Mouse (Mus musculus): ENCODE data around the gene Gm7579. TPM values are rescaled to one million over a fixed set of nuclear protein-coding genes. Genes with fewer than 3 reads are reported as not detected.
"Not testable (repeated sequence)": the region's sequence is repeated elsewhere in the genome, so short reads cannot be mapped to it uniquely, and the experiment has no call there.

The Gm7579 gene
- polyA plus RNA-seq (2016; fragmentation: Nextera tagmentation; extraction: Ambion mirVana) = not detected in 2 replicates

DNA sequence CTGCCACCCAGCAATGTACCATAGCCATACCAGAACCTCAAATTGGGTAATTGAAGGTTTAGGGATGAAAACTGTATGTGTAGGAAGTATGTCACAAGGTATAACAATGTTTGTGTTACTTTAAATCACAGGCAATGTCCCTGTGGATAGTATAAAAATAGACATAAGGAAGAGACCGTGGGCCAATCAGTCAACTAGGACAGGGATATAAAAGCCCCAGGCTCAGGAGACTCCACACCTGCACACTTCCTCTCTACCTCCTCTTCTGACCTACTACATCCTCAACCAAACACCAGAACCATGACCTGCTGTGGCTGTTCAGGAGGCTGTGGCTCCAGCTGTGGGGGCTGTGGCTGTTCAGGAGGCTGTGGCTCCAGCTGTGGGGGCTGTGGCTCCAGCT lies at the start of gene Gm7579:
Gm7579 (plus strand) TSS at position 301 of the 400 bp plus-strand sequence.
- no peaks in the 10 kb centered on the region for H3K36me3 ChIP-seq
- 64% methylated on average over 1 of the region's 1 CpGs for WGBS
- H3K9me3 ChIP-seq (replicated peaks) = no peaks in the 10 kb centered on the region
- DNase-seq (ENCODE audit: low spot score) = no peak
- H3K4me1 ChIP-seq = no peaks in the 10 kb centered on the region
- no peaks in the 10 kb centered on the region for H3K27me3 ChIP-seq (ENCODE audit: low read depth, poor library complexity, severe bottlenecking)
- no peak within 1 kb of the TSS for H3K27ac ChIP-seq (replicated peaks)
- no peak within 1 kb of the TSS for H3K4me3 ChIP-seq

DNA sequence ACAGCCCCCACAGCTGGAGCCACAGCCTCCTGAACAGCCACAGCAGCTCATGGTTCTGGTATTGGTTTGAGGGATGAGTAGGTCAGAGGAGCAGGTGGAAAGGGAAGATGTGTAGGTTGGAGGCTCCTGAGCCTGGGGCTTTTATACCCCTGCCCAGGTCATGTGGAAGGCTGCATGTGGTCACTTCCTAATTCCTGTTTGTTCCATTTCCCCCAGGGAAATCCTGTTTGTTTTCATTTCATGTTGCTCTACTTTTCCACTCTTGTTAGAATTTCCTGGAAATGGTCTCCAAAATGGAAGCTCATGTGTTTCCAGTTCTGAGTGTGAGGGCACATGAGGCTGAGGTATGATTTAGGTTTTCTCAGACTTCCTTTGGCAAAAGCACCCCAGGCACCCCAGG lies 46.0 kb upstream of the Gm7579 start, which contains the start of gene Gm4553:
Gm4553 (minus strand) TSS at position 101 of the 400 bp plus-strand sequence.
- not testable (repeated sequence) for H3K36me3 ChIP-seq; H3K27ac ChIP-seq (replicated peaks); H3K9me3 ChIP-seq (replicated peaks); H3K4me3 ChIP-seq; H3K27me3 ChIP-seq (ENCODE audit: low read depth, poor library complexity, severe bottlenecking); DNase-seq (ENCODE audit: low spot score); H3K4me1 ChIP-seq

DNA sequence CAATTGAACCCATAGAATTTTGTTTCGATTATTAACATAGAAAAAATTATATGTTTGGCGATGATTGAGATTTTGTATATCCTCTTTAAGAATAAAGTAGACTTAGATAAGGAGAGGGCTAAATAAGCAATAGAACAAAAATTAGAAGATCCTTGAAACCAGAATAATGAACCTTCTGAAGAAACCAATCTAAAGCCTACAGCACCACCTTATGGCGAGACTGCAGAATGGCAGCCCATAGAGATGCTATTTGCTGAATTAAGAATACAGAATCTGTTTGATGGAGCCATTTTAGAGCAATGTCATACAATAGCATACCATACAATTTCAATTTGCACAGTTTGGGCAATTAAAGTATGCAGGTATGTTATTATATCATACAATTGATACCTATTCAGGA lies 41.8 kb upstream of the Gm7579 start:
- Histone ChIP-seq H3K27ac (replicated peaks) (no peak overlapping the region), H3K4me3 (no peak overlapping the region), H3K36me3 (no peaks in the 10 kb centered on the region), H3K4me1 (no peaks in the 10 kb centered on the region), H3K27me3 (ENCODE audit: low read depth, poor library complexity, severe bottlenecking) (no peaks in the 10 kb centered on the region), H3K9me3 (replicated peaks) (no peaks in the 10 kb centered on the region)
- DNase-seq (ENCODE audit: low spot score) = peak; percentile 10
- 44% methylated on average over 3 of the region's 3 CpGs for WGBS

DNA sequence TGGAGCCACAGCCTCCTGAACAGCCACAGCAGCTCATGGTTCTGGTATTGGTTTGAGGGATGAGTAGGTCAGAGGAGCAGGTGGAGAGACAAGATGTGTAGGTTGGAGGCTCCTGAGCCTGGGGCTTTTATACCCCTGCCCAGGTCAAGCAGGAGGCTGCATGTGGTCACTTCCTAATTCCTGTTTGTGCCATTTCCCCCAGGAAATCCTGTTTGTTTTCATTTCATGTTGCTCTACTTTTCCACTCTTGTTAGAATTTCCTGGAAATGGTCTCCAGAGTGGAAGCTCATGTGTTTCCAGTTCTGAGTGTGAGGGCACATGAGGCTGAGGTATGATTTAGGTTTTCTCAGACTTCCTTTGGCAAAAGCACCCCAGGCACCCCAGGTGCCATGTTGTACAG lies 35.8 kb upstream of the Gm7579 start, which contains the start of gene Krtap5-2:
Krtap5-2 (minus strand) TSS at position 101 of the 400 bp plus-strand sequence.
- not testable (repeated sequence) for H3K9me3 ChIP-seq (replicated peaks); H3K27me3 ChIP-seq (ENCODE audit: low read depth, poor library complexity, severe bottlenecking); H3K4me3 ChIP-seq; H3K27ac ChIP-seq (replicated peaks); H3K4me1 ChIP-seq; H3K36me3 ChIP-seq
- peak; percentile 1 for DNase-seq (ENCODE audit: low spot score)

DNA sequence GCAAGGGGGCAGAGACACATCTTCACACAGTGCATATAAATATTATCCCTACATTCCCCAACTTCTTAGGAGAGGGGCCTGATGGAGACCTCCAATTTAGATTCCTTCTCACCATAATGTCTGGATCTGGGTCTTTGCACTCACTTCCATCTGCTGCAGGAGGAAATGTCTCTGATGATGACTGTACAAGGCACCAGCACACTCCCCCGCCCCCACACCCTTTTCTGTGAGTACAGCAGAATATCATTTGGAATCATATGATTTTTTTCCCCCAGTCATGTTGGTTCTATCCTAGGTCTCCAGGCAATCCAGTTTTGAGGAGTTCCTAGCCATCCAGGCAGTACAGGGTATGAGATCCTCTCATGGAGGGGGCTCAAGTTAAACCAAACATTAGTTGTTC lies 33.0 kb upstream of the Gm7579 start:
- H3K36me3 ChIP-seq = no peaks in the 10 kb centered on the region
- H3K27me3 ChIP-seq (ENCODE audit: low read depth, poor library complexity, severe bottlenecking) = no peaks in the 10 kb centered on the region
- no peak overlapping the region for H3K27ac ChIP-seq (replicated peaks)
- 84% methylated on average over 1 of the region's 1 CpGs for WGBS
- H3K4me3 ChIP-seq = no peak overlapping the region
- H3K9me3 ChIP-seq (replicated peaks) = no peaks in the 10 kb centered on the region
- H3K4me1 ChIP-seq = no peaks in the 10 kb centered on the region
- DNase-seq (ENCODE audit: low spot score) = peak; percentile 7

DNA sequence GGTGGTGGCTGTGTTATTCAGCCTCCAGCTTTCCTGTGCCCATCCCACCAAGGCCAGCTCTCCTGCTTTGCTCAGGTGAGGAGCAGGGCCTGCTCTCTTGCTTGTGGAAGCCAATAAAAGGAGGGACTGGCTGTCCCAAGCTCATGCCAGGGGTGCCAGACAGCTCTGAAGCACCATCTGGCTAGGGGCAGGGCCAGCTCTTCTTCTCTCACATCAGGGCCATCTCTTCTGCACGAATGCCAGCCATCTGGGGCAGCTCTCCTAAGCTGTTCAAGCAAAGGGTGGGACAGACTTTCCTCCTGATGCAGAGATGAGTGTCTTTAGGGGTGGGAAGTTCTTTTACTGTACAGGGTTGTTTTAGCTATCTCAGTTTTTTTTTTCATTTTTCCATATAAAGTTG lies 30.6 kb upstream of the Gm7579 start:
- no peak for DNase-seq (ENCODE audit: low spot score)
- Histone ChIP-seq H3K4me3 (no peak overlapping the region), H3K36me3 (no peaks in the 10 kb centered on the region), H3K4me1 (no peaks in the 10 kb centered on the region), H3K27me3 (ENCODE audit: low read depth, poor library complexity, severe bottlenecking) (no peaks in the 10 kb centered on the region), H3K27ac (replicated peaks) (no peak overlapping the region), H3K9me3 (replicated peaks) (no peaks in the 10 kb centered on the region)
- WGBS = 57% methylated on average over 1 of the region's 1 CpGs

DNA sequence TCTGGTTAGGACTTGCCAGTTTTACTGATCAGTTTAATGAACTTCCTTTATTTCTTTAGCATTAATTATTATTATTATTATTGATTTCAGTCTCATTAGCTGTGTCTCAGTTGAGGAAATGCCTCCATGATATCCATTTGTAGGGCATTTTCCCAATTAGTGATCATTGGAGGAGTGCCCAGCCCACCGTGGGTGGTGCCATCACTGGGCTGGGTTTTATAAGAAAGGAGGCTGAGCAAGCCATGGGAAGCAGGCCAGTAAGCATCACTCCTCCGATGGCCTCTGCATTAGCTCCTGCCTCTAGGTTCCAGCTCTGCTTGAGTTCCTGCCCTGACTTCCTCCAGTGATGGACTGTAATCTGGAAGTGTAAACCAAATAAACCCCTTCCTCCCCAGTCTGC lies 23.5 kb upstream of the Gm7579 start:
- Histone ChIP-seq H3K36me3 (no peaks in the 10 kb centered on the region), H3K27ac (replicated peaks) (no peak overlapping the region), H3K27me3 (ENCODE audit: low read depth, poor library complexity, severe bottlenecking) (no peaks in the 10 kb centered on the region), H3K9me3 (replicated peaks) (no peaks in the 10 kb centered on the region), H3K4me1 (no peaks in the 10 kb centered on the region), H3K4me3 (no peak overlapping the region)
- WGBS = 85% methylated on average over 2 of the region's 2 CpGs
- no peak for DNase-seq (ENCODE audit: low spot score)

DNA sequence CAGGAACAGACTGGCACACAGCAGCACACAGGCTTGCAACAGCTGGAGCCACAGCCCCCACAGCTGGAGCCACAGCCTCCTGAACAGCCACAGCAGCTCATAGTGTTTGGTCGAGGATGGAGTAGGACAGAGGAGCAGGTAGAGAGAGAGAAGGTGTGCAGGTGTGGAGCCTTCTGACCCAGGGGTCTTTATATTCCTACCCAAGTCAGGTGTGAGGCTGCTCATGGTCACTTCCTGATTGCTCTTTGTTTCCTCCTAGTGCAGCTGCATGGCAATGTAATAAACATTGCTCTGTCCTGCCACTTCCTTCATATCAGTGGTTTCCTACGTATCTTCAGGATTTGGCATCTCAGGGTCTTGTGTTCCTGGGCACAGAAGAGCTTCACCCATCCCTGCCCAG lies 21.4 kb upstream of the Gm7579 start, which contains the start of gene Gm10153:
Gm10153 (minus strand) TSS at position 101 of the 400 bp plus-strand sequence.
- no peaks in the 10 kb centered on the region for H3K4me1 ChIP-seq
- 67% methylated on average over 2 of the region's 2 CpGs for WGBS
- H3K9me3 ChIP-seq (replicated peaks) = no peaks in the 10 kb centered on the region
- H3K4me3 ChIP-seq = no peak within 1 kb of the TSS
- no peak within 1 kb of the TSS for H3K27ac ChIP-seq (replicated peaks)
- no peaks in the 10 kb centered on the region for H3K27me3 ChIP-seq (ENCODE audit: low read depth, poor library complexity, severe bottlenecking)
- no peaks in the 10 kb centered on the region for H3K36me3 ChIP-seq
- no peak for DNase-seq (ENCODE audit: low spot score)

DNA sequence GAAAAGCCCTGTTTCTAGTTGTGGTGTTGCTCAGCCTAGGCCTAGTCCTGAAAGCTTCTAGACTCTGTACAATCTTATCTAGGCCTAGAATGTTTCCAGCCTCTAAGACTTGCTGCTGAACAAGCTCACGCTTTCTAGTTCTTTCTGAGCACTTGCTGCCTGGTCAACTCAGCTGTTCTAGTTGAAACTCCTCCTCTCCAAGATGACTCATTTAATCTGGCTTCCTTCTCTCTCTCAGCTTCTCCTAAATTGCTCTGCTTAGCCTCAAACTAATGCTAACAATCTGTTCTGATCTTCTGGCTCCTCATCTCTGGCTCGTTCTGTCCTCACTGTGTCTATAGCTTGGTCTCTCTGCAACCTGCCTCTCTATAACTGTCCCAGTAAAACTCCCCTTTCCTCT lies 12.9 kb upstream of the Gm7579 start:
- no peaks in the 10 kb centered on the region for H3K27me3 ChIP-seq (ENCODE audit: low read depth, poor library complexity, severe bottlenecking)
- H3K36me3 ChIP-seq = no peaks in the 10 kb centered on the region
- 88% methylated on average over 2 of the region's 2 CpGs for WGBS
- H3K27ac ChIP-seq (replicated peaks) = no peak overlapping the region
- H3K4me1 ChIP-seq = no peaks in the 10 kb centered on the region
- H3K9me3 ChIP-seq (replicated peaks) = no peaks in the 10 kb centered on the region
- no peak overlapping the region for H3K4me3 ChIP-seq
- no peak for DNase-seq (ENCODE audit: low spot score)

DNA sequence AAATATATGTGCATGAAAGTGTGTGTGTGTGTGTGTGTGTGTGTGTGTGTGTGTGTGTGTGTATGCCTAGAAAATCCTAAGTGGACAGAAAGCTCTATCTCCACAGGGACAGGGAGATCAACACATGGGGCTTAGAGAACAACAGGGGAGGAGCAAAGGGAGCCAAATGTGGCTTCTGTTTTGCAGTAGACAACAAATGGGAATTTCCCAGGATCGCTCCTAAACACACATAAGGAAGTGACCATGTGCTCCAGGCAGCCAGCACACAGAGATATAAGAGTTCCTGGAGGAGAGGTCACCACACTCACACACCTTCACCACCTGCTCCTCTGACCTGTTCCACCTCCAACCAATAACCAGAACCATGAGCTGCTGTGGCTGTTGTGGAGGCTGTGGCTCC lies 10.6 kb upstream of the Gm7579 start, which contains the start of gene Krtap5-3:
Krtap5-3 (plus strand) TSS at position 301 of the 400 bp plus-strand sequence.
- DNase-seq (ENCODE audit: low spot score) = no peak
- Histone ChIP-seq H3K27ac (replicated peaks) (no peak within 1 kb of the TSS), H3K9me3 (replicated peaks) (no peaks in the 10 kb centered on the region), H3K4me1 (no peaks in the 10 kb centered on the region), H3K36me3 (no peaks in the 10 kb centered on the region), H3K4me3 (no peak within 1 kb of the TSS), H3K27me3 (ENCODE audit: low read depth, poor library complexity, severe bottlenecking) (no peaks in the 10 kb centered on the region)
- 75% methylated on average over 1 of the region's 1 CpGs for WGBS

DNA sequence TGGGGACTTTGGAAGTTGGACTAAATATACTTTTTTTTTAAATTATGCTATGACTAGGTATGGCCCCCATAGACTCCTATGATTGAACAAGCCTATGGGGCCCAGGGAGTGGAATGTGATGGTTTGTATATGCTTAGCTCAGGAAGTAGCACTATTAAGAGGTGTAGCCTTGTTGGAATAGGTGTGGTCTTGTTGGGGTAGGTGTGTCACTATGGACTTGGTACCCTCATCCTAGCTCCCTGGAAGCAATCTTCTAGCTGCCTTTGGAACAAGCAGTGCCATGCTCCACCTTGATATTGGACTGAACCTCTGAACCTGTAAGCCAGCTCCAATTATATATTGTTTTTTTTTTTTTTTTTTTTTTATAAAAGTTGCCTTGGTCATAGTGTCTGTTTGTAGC lies 6.2 kb upstream of the Gm7579 start:
- no peak overlapping the region for H3K27ac ChIP-seq (replicated peaks)
- no peak overlapping the region for H3K4me3 ChIP-seq
- H3K9me3 ChIP-seq (replicated peaks) = no peaks in the 10 kb centered on the region
- H3K27me3 ChIP-seq (ENCODE audit: low read depth, poor library complexity, severe bottlenecking) = no peaks in the 10 kb centered on the region
- no peak for DNase-seq (ENCODE audit: low spot score)
- no peaks in the 10 kb centered on the region for H3K36me3 ChIP-seq
- no peaks in the 10 kb centered on the region for H3K4me1 ChIP-seq

DNA sequence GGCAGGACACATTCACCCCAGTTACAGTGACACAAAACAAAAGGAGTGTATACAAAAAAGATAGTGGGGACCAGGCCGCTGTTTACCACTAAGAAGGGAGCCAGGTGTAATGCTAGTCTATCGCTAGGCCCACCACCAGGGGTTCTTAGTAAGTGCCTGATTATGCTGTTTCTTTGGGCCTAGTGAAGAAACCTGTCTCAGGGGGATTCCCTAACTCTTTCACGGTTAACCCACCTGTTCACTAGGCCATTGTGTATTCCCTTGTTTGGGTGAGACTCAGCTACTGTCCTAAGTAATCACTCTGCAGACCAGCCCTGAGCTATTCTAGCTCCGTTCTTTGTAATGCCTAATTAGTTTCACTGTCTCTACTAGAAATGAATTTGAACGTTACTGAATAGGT lies 4.8 kb upstream of the Gm7579 start:
- WGBS = 80% methylated on average over 5 of the region's 5 CpGs
- not testable (repeated sequence) for H3K27me3 ChIP-seq (ENCODE audit: low read depth, poor library complexity, severe bottlenecking); DNase-seq (ENCODE audit: low spot score); H3K9me3 ChIP-seq (replicated peaks); H3K4me3 ChIP-seq; H3K27ac ChIP-seq (replicated peaks); H3K4me1 ChIP-seq; H3K36me3 ChIP-seq

DNA sequence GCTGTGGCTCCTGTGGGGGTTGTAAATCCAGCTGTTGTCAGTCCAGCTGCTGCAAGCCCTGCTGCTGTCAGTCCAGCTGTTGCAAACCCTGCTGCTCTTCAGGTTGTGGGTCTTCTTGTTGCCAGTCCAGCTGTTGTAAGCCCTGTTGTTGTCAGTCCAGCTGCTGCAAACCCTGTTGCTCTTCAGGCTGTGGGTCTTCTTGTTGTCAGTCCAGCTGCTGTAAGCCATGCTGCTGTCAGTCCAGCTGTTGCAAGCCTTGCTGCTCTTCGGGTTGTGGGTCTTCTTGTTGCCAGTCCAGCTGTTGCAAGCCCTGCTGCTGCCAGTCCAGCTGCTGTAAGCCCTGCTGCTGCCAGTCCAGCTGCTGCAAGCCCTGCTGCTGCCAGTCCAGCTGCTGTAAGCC lies 477 bp downstream of the Gm7579 start:
- not testable (repeated sequence) for H3K4me1 ChIP-seq; H3K27ac ChIP-seq (replicated peaks); H3K4me3 ChIP-seq; DNase-seq (ENCODE audit: low spot score); H3K36me3 ChIP-seq; H3K27me3 ChIP-seq (ENCODE audit: low read depth, poor library complexity, severe bottlenecking); H3K9me3 ChIP-seq (replicated peaks)
- WGBS = 66% methylated on average over 1 of the region's 1 CpGs

DNA sequence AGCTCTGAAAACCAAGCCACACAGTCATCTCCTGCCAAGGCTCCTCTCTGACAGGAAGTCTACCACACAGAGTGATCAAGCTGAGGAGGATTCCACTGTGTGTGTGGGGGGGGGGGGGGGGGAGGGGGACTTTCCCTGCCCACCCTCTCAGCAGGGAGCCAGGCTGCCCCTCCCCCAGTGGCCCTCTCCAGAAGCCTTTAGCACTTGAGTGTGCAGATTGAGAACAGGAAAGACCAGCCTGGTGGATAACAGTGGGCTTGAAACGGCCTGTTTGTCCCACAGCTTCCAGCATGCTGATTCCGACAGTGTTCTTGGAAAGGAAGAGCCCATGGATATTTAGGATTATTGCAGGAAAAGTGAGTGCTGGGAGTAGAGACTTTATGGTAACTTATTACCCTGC lies 12.9 kb downstream of the Gm7579 start:
- no peak overlapping the region for H3K27ac ChIP-seq (replicated peaks)
- H3K4me1 ChIP-seq = peaks cover 7% of the 10 kb centered on the region
- DNase-seq (ENCODE audit: low spot score) = no peak
- no peak overlapping the region for H3K4me3 ChIP-seq
- H3K27me3 ChIP-seq (ENCODE audit: low read depth, poor library complexity, severe bottlenecking) = no peaks in the 10 kb centered on the region
- no peaks in the 10 kb centered on the region for H3K9me3 ChIP-seq (replicated peaks)
- 54% methylated on average over 2 of the region's 2 CpGs for WGBS
- H3K36me3 ChIP-seq = no peaks in the 10 kb centered on the region

All from midbrain, embryonic 10.5 days (tissue).